Mouse (Mus musculus): ENCODE results near the gene Olfr455. TPM values are rescaled to one million over a fixed set of nuclear protein-coding genes. Genes with fewer than 3 reads are reported as not detected.

Olfr455 gene
- polyA plus RNA-seq (2015; fragmentation: Nextera tagmentation; extraction: Ambion mirVana) = not detected in 2 replicates

GRCm38 (mm10) chr6:42547461-42547860, at the start of gene Olfr455:
Gene Olfr455, minus strand, starts transcription at chr6:42547587.
- Histone ChIP-seq H3K27me3 (ENCODE audit: control insufficient read depth, insufficient read depth, low read depth, low read length) (no peaks in the 10 kb centered on the region), H3K4me1 (replicated peaks; ENCODE audit: control insufficient read depth, insufficient read depth, low read length) (peaks cover 9% of the 10 kb centered on the region; the same call in 1 of the 2 replicates), H3K36me3 (ENCODE audit: control insufficient read depth, insufficient read depth, low read length) (no peaks in the 10 kb centered on the region), H3K4me2 (ENCODE audit: low read depth, low read length) (no peak within 1 kb of the TSS), H3K9ac (ENCODE audit: low read length) (no peak within 1 kb of the TSS), H3K4me3 (ENCODE audit: low read length) (no peak within 1 kb of the TSS), H3K9me3 (ENCODE audit: control insufficient read depth, low read length) (no peaks in the 10 kb centered on the region), H3K27ac (ENCODE audit: low read length) (0 out of 2 replicates have a peak within 1 kb of the TSS, but pooled peaks have one; percentile 30)
- ATAC-seq (ENCODE audit: low read depth) = peak; percentile 42
- WGBS = 47% methylated on average over 4 of the region's 4 CpGs

- Histone ChIP-seq H3K4me3 (ENCODE audit: low read length) (no peak overlapping the region), H3K4me1 (replicated peaks; ENCODE audit: control insufficient read depth, insufficient read depth, low read length) (no peaks in the 10 kb centered on the region), H3K27me3 (ENCODE audit: control insufficient read depth, insufficient read depth, low read depth, low read length) (no peaks in the 10 kb centered on the region), H3K9ac (ENCODE audit: low read length) (no peak overlapping the region), H3K36me3 (ENCODE audit: control insufficient read depth, insufficient read depth, low read length) (no peaks in the 10 kb centered on the region), H3K27ac (ENCODE audit: low read length) (no peak overlapping the region), H3K4me2 (ENCODE audit: low read depth, low read length) (no peak overlapping the region), H3K9me3 (ENCODE audit: control insufficient read depth, low read length) (no peaks in the 10 kb centered on the region)
- WGBS = 80% methylated on average over 17 of the region's 17 CpGs
- ATAC-seq (ENCODE audit: low read depth) = no peak
Measured at GRCm38 (mm10) chr6:42593138-42593882, 45.9 kb upstream of the Olfr455 start.

GRCm38 (mm10) chr6:42586569-42586968, 39.2 kb upstream of the Olfr455 start:
- Histone ChIP-seq H3K9ac (ENCODE audit: low read length) (no peak overlapping the region), H3K4me3 (ENCODE audit: low read length) (no peak overlapping the region), H3K36me3 (ENCODE audit: control insufficient read depth, insufficient read depth, low read length) (no peaks in the 10 kb centered on the region), H3K27ac (ENCODE audit: low read length) (no peak overlapping the region), H3K27me3 (ENCODE audit: control insufficient read depth, insufficient read depth, low read depth, low read length) (no peaks in the 10 kb centered on the region), H3K9me3 (ENCODE audit: control insufficient read depth, low read length) (no peaks in the 10 kb centered on the region), H3K4me2 (ENCODE audit: low read depth, low read length) (no peak overlapping the region), H3K4me1 (replicated peaks; ENCODE audit: control insufficient read depth, insufficient read depth, low read length) (0 out of 2 replicates have a peak, but pooled peaks cover 2% of the 10 kb centered on the region)
- 69% methylated on average over 5 of the region's 5 CpGs for WGBS
- no peak for ATAC-seq (ENCODE audit: low read depth)

GRCm38 (mm10) chr6:42583488-42583872, 36.1 kb upstream of the Olfr455 start:
- whole genome bisulfite sequencing = 0% methylated on average over 7 of the region's 7 CpGs
- Histone ChIP-seq H3K4me2 (ENCODE audit: low read depth, low read length) (peak overlapping the region; percentile 45), H3K27ac (ENCODE audit: low read length) (peak overlapping the region; percentile 73), H3K4me1 (replicated peaks; ENCODE audit: control insufficient read depth, insufficient read depth, low read length) (0 out of 2 replicates have a peak, but pooled peaks cover 2% of the 10 kb centered on the region), H3K27me3 (ENCODE audit: control insufficient read depth, insufficient read depth, low read depth, low read length) (no peaks in the 10 kb centered on the region), H3K9me3 (ENCODE audit: control insufficient read depth, low read length) (no peaks in the 10 kb centered on the region), H3K9ac (ENCODE audit: low read length) (no peak overlapping the region), H3K4me3 (ENCODE audit: low read length) (peak overlapping the region; percentile 21; the same call in 1 of the 2 replicates), H3K36me3 (ENCODE audit: control insufficient read depth, insufficient read depth, low read length) (no peaks in the 10 kb centered on the region)
- ATAC-seq (ENCODE audit: low read depth) = peak; percentile 48

- Histone ChIP-seq H3K4me1 (replicated peaks; ENCODE audit: control insufficient read depth, insufficient read depth, low read length) (0 out of 2 replicates have a peak, but pooled peaks cover 2% of the 10 kb centered on the region), H3K4me3 (ENCODE audit: low read length) (peak overlapping the region; percentile 21; the same call in 1 of the 2 replicates), H3K36me3 (ENCODE audit: control insufficient read depth, insufficient read depth, low read length) (no peaks in the 10 kb centered on the region), H3K9me3 (ENCODE audit: control insufficient read depth, low read length) (no peaks in the 10 kb centered on the region), H3K9ac (ENCODE audit: low read length) (no peak overlapping the region), H3K27me3 (ENCODE audit: control insufficient read depth, insufficient read depth, low read depth, low read length) (no peaks in the 10 kb centered on the region), H3K4me2 (ENCODE audit: low read depth, low read length) (peak overlapping the region; percentile 45), H3K27ac (ENCODE audit: low read length) (peak overlapping the region; percentile 73)
- 33% methylated on average over 9 of the region's 9 CpGs for WGBS
- peak; percentile 89 for ATAC-seq (ENCODE audit: low read depth)
Measured at GRCm38 (mm10) chr6:42582741-42583487, 35.5 kb upstream of the Olfr455 start.

GRCm38 (mm10) chr6:42578678-42579077, 31.3 kb upstream of the Olfr455 start:
- H3K9ac ChIP-seq (ENCODE audit: low read length) = no peak overlapping the region
- H3K36me3 ChIP-seq (ENCODE audit: control insufficient read depth, insufficient read depth, low read length) = no peaks in the 10 kb centered on the region
- H3K27me3 ChIP-seq (ENCODE audit: control insufficient read depth, insufficient read depth, low read depth, low read length) = no peaks in the 10 kb centered on the region
- no peak overlapping the region for H3K27ac ChIP-seq (ENCODE audit: low read length)
- no peak overlapping the region for H3K4me3 ChIP-seq (ENCODE audit: low read length)
- 0 out of 2 replicates have a peak, but pooled peaks cover 2% of the 10 kb centered on the region for H3K4me1 ChIP-seq (replicated peaks; ENCODE audit: control insufficient read depth, insufficient read depth, low read length)
- H3K9me3 ChIP-seq (ENCODE audit: control insufficient read depth, low read length) = no peaks in the 10 kb centered on the region
- ATAC-seq (ENCODE audit: low read depth) = no peak
- WGBS = 63% methylated on average over 4 of the region's 4 CpGs
- no peak overlapping the region for H3K4me2 ChIP-seq (ENCODE audit: low read depth, low read length)

- Histone ChIP-seq H3K27ac (ENCODE audit: low read length) (no peak overlapping the region), H3K27me3 (ENCODE audit: control insufficient read depth, insufficient read depth, low read depth, low read length) (no peaks in the 10 kb centered on the region), H3K9me3 (ENCODE audit: control insufficient read depth, low read length) (no peaks in the 10 kb centered on the region), H3K4me2 (ENCODE audit: low read depth, low read length) (no peak overlapping the region), H3K36me3 (ENCODE audit: control insufficient read depth, insufficient read depth, low read length) (no peaks in the 10 kb centered on the region), H3K4me1 (replicated peaks; ENCODE audit: control insufficient read depth, insufficient read depth, low read length) (no peaks in the 10 kb centered on the region), H3K9ac (ENCODE audit: low read length) (no peak overlapping the region), H3K4me3 (ENCODE audit: low read length) (no peak overlapping the region)
- no peak for ATAC-seq (ENCODE audit: low read depth)
- WGBS = 77% methylated on average over 2 of the region's 2 CpGs
Measured at GRCm38 (mm10) chr6:42577433-42577832, 30.0 kb upstream of the Olfr455 start.

- Histone ChIP-seq H3K9ac (ENCODE audit: low read length) (no peak overlapping the region), H3K9me3 (ENCODE audit: control insufficient read depth, low read length) (no peaks in the 10 kb centered on the region), H3K4me1 (replicated peaks; ENCODE audit: control insufficient read depth, insufficient read depth, low read length) (peaks cover 3% of the 10 kb centered on the region), H3K36me3 (ENCODE audit: control insufficient read depth, insufficient read depth, low read length) (no peaks in the 10 kb centered on the region), H3K27me3 (ENCODE audit: control insufficient read depth, insufficient read depth, low read depth, low read length) (no peaks in the 10 kb centered on the region), H3K4me2 (ENCODE audit: low read depth, low read length) (no peak overlapping the region), H3K27ac (ENCODE audit: low read length) (no peak overlapping the region), H3K4me3 (ENCODE audit: low read length) (no peak overlapping the region)
- WGBS = 42% methylated on average over 2 of the region's 2 CpGs
- no peak for ATAC-seq (ENCODE audit: low read depth)
Measured at GRCm38 (mm10) chr6:42568205-42568604, 20.8 kb upstream of the Olfr455 start.

- Histone ChIP-seq H3K4me3 (ENCODE audit: low read length) (no peak overlapping the region), H3K4me2 (ENCODE audit: low read depth, low read length) (no peak overlapping the region), H3K9ac (ENCODE audit: low read length) (no peak overlapping the region), H3K4me1 (replicated peaks; ENCODE audit: control insufficient read depth, insufficient read depth, low read length) (peaks cover 3% of the 10 kb centered on the region), H3K27ac (ENCODE audit: low read length) (no peak overlapping the region), H3K36me3 (ENCODE audit: control insufficient read depth, insufficient read depth, low read length) (no peaks in the 10 kb centered on the region), H3K27me3 (ENCODE audit: control insufficient read depth, insufficient read depth, low read depth, low read length) (no peaks in the 10 kb centered on the region), H3K9me3 (ENCODE audit: control insufficient read depth, low read length) (no peaks in the 10 kb centered on the region)
- WGBS = 56% methylated on average over 2 of the region's 2 CpGs
- no peak for ATAC-seq (ENCODE audit: low read depth)
Measured at GRCm38 (mm10) chr6:42566076-42566598, 18.8 kb upstream of the Olfr455 start.
